Mouse (Mus musculus) forebrain, embryonic 11.5 days (tissue): ENCODE measurements around the gene Peg10. TPM values are rescaled to one million over a fixed set of nuclear protein-coding genes. Genes with fewer than 3 reads are reported as not detected.

Experiments used
- ATAC-seq: fragments of 200-750 bp; cut with Nextera tagmentation; replicated peaks from 2 replicates; pipeline ENCODE4 v1.8.0; 2017; ENCODE audit warnings: moderate TSS enrichment; ENCODE audit not compliant: low FRiP score
- DNase-seq: peaks from one replicate; pipeline ENCODE4 v3.0.0-alpha.2; 2017; ENCODE audit warnings: low spot score
- H3K27ac ChIP-seq: fragments of 300-500 bp; sonication (generic); 2 replicates; pipeline ENCODE4 v1.5.1; 2014; ENCODE audit warnings: low read depth, low read length
- H3K27me3 ChIP-seq: fragments of 300-500 bp; sonication (generic); 2 replicates; pipeline ENCODE4 v1.6.1; 2014; ENCODE audit warnings: mild to moderate bottlenecking, low read length, mixed read lengths; ENCODE audit not compliant: control insufficient read depth, insufficient read depth
- H3K36me3 ChIP-seq: fragments of 300-500 bp; sonication (generic); 2 replicates; pipeline ENCODE4 v1.6.1; 2014; ENCODE audit warnings: mild to moderate bottlenecking, low read length, moderate library complexity, mixed read lengths; ENCODE audit not compliant: control insufficient read depth, insufficient read depth
- H3K4me1 ChIP-seq: fragments of 300-500 bp; sonication (generic); replicated peaks from 2 replicates; pipeline ENCODE4 v1.6.1; 2014; ENCODE audit warnings: low read length, mixed read lengths; ENCODE audit not compliant: control insufficient read depth, insufficient read depth
- H3K4me2 ChIP-seq: fragments of 300-500 bp; sonication (generic); 2 replicates; pipeline ENCODE4 v1.6.1; 2014; ENCODE audit warnings: low read depth, mild to moderate bottlenecking, low read length, moderate library complexity, mixed read lengths; ENCODE audit not compliant: severe bottlenecking
- H3K4me3 ChIP-seq: fragments of 300-500 bp; sonication (generic); 2 replicates; pipeline ENCODE4 v1.5.1; 2014; ENCODE audit warnings: low read depth, low read length
- H3K9ac ChIP-seq: fragments of 300-500 bp; sonication (generic); 2 replicates; pipeline ENCODE4 v1.6.1; 2014; ENCODE audit warnings: low read length
- H3K9me3 ChIP-seq: fragments of 300-500 bp; sonication (generic); 2 replicates; pipeline ENCODE4 v1.6.1; 2016; ENCODE audit warnings: low read length, mixed read lengths; ENCODE audit not compliant: control insufficient read depth
- WGBS: fragments of 180-500 bp; shearing (Covaris S2); extraction: QIAGEN DNeasy Blood & Tissue Kit; methylation state at CpG from one replicate; pipeline ENCODE4 v1.1.7; 2014; 5-methylcytosine and 5-hydroxymethylcytosine counted together
- polyA plus RNA-seq: library from polyadenylated mRNA; unstranded; fragments of >200 nt; fragmentation: Nextera tagmentation; extraction: Ambion mirVana; gene quantifications from 2 replicates; pipeline ENCODE4 v1.2.1, GENCODE M21; 2014

Peg10 gene
- polyA plus RNA-seq: 17.5 and 19.0 TPM in 2 replicates

GRCm38 (mm10) chr6:4746696-4747439, at the start of gene Peg10, which contains the start of gene Sgce:
Gene Peg10 (plus strand): TSS chr6:4747306.
Gene Sgce (minus strand): TSS chr6:4747207.
- H3K27me3 ChIP-seq: no peaks in the 10 kb centered on the region
- H3K4me3 ChIP-seq: peak within 1 kb of the TSS; percentile 37
- ATAC-seq: peak; percentile 79
- H3K27ac ChIP-seq: peak within 1 kb of the TSS; percentile 33; the same call in 1 of the 2 replicates
- H3K9me3 ChIP-seq: peaks cover 6% of the 10 kb centered on the region; the same call in 1 of the 2 replicates
- peak; percentile 94 for DNase-seq
- no peaks in the 10 kb centered on the region for H3K4me1 ChIP-seq
- H3K9ac ChIP-seq: peak within 1 kb of the TSS; percentile 78
- H3K36me3 ChIP-seq: no peaks in the 10 kb centered on the region
- H3K4me2 ChIP-seq: peak within 1 kb of the TSS; percentile 63
- 61% methylated on average over 32 of the region's 38 CpGs for WGBS

DNA sequence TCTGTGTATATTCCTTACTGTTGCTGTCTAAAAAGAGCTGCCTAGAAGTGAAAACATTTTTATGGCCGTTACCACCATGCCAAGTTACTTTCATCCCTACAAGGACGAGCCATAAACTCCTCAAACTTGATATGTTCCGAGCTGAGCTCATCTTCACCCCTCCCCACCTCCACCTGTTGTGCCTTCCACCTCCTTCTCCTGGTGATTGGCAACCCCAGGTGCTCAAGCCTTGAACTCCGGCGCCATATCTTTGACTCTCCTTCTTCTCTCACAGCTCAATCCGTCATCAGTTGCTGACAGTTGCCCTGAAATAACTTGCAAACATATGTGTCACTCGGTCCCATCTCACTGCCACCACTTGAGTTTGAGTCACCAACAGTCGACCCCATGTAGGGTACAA, 45.5 kb upstream of the Peg10 start:
- no peaks in the 10 kb centered on the region for H3K4me1 ChIP-seq
- no peaks in the 10 kb centered on the region for H3K36me3 ChIP-seq
- H3K9ac ChIP-seq: no peak overlapping the region
- H3K4me3 ChIP-seq: no peak overlapping the region
- no peak for DNase-seq
- no peak overlapping the region for H3K4me2 ChIP-seq
- 91% methylated on average over 8 of the region's 8 CpGs for WGBS
- no peak for ATAC-seq
- no peak overlapping the region for H3K27ac ChIP-seq
- H3K9me3 ChIP-seq: no peaks in the 10 kb centered on the region
- no peaks in the 10 kb centered on the region for H3K27me3 ChIP-seq

- H3K4me3 ChIP-seq: no peak overlapping the region
- 82% methylated on average over 7 of the region's 7 CpGs for WGBS
- no peaks in the 10 kb centered on the region for H3K4me1 ChIP-seq
- no peak for DNase-seq
- ATAC-seq: no peak
- H3K9me3 ChIP-seq: no peaks in the 10 kb centered on the region
- no peak overlapping the region for H3K4me2 ChIP-seq
- no peak overlapping the region for H3K27ac ChIP-seq
- H3K27me3 ChIP-seq: no peaks in the 10 kb centered on the region
- no peak overlapping the region for H3K9ac ChIP-seq
- no peaks in the 10 kb centered on the region for H3K36me3 ChIP-seq
These were observed 43.2 kb upstream of the Peg10 start for GRCm38 (mm10) chr6:4703908-4704307.

- Histone ChIP-seq H3K4me3 (no peak overlapping the region), H3K4me1 (no peaks in the 10 kb centered on the region), H3K36me3 (no peaks in the 10 kb centered on the region), H3K9ac (no peak overlapping the region), H3K27me3 (no peaks in the 10 kb centered on the region), H3K27ac (no peak overlapping the region), H3K9me3 (no peaks in the 10 kb centered on the region), H3K4me2 (no peak overlapping the region)
- no peak for ATAC-seq
- 83% methylated on average over 5 of the region's 5 CpGs for WGBS
- no peak for DNase-seq
These were observed 40.7 kb upstream of the Peg10 start for GRCm38 (mm10) chr6:4706415-4706814.

DNA sequence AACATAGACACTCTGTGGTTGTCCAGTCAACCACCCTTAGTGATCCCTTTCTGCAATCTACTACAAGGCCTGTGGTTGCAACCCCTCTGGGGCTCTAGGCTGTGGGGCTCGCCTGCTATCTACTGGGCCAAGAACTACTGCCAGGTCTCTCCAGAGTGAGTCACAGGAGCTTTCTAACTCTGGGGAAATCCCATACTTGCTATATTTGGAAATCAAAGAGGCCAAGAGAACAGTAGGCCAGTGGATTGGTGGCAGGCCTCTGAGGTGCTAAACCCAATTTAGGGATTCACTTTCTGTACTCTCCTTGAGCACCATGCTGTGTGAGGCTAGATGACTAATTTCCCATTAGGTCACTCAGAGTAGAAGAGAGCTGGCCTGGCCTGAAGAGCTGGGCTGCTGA, 38.1 kb upstream of the Peg10 start:
- Histone ChIP-seq H3K9ac (no peak overlapping the region), H3K27ac (no peak overlapping the region), H3K27me3 (no peaks in the 10 kb centered on the region), H3K4me2 (no peak overlapping the region), H3K9me3 (no peaks in the 10 kb centered on the region), H3K4me1 (no peaks in the 10 kb centered on the region), H3K4me3 (no peak overlapping the region), H3K36me3 (no peaks in the 10 kb centered on the region)
- WGBS: 92% methylated on average over 1 of the region's 1 CpGs
- DNase-seq (no peak), ATAC-seq (no peak)

GRCm38 (mm10) chr6:4716171-4716570, 30.9 kb upstream of the Peg10 start:
- Histone ChIP-seq H3K4me1 (no peaks in the 10 kb centered on the region), H3K4me2 (no peak overlapping the region), H3K9ac (no peak overlapping the region), H3K27ac (no peak overlapping the region), H3K36me3 (no peaks in the 10 kb centered on the region), H3K27me3 (no peaks in the 10 kb centered on the region), H3K9me3 (no peaks in the 10 kb centered on the region), H3K4me3 (no peak overlapping the region)
- DNase-seq (no peak), ATAC-seq (no peak)
- WGBS: 93% methylated on average over 2 of the region's 2 CpGs

- H3K36me3 ChIP-seq: no peaks in the 10 kb centered on the region
- no peak overlapping the region for H3K4me2 ChIP-seq
- no peak overlapping the region for H3K27ac ChIP-seq
- DNase-seq: no peak
- WGBS: 89% methylated on average over 2 of the region's 2 CpGs
- H3K9me3 ChIP-seq: no peaks in the 10 kb centered on the region
- H3K27me3 ChIP-seq: no peaks in the 10 kb centered on the region
- H3K9ac ChIP-seq: no peak overlapping the region
- no peak for ATAC-seq
- H3K4me3 ChIP-seq: no peak overlapping the region
- H3K4me1 ChIP-seq: no peaks in the 10 kb centered on the region
These were observed 29.8 kb upstream of the Peg10 start for GRCm38 (mm10) chr6:4717344-4717743.

GRCm38 (mm10) chr6:4722142-4722541, 25.0 kb upstream of the Peg10 start:
- 57% methylated on average over 6 of the region's 6 CpGs for WGBS
- no peaks in the 10 kb centered on the region for H3K36me3 ChIP-seq
- no peak overlapping the region for H3K4me3 ChIP-seq
- no peaks in the 10 kb centered on the region for H3K4me1 ChIP-seq
- no peaks in the 10 kb centered on the region for H3K27me3 ChIP-seq
- no peaks in the 10 kb centered on the region for H3K9me3 ChIP-seq
- no peak overlapping the region for H3K27ac ChIP-seq
- no peak overlapping the region for H3K9ac ChIP-seq
- no peak for ATAC-seq
- DNase-seq: no peak
- H3K4me2 ChIP-seq: no peak overlapping the region

DNA sequence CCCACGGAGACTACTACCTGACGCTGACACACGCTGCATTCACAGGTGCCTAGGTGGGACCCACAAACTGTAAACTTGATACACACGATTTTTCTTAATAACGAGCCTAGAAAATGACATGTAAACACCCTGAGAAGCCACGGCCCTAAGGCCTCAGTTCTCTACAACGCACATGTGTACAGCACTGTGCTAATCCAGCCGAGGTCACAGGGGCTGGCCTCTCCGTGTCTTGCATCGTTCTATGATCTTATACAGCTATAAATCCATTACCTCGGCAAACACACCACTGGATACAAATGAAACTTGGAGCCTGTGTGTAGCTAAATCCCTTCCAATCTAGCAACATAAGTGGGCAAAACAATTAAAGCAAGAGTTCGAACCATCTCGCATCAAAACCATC, 24.4 kb upstream of the Peg10 start:
- WGBS: 87% methylated on average over 13 of the region's 13 CpGs
- Histone ChIP-seq H3K4me2 (no peak overlapping the region), H3K27ac (no peak overlapping the region), H3K4me3 (no peak overlapping the region), H3K4me1 (no peaks in the 10 kb centered on the region), H3K27me3 (no peaks in the 10 kb centered on the region), H3K9ac (no peak overlapping the region), H3K9me3 (no peaks in the 10 kb centered on the region), H3K36me3 (no peaks in the 10 kb centered on the region)
- no peak for ATAC-seq
- no peak for DNase-seq
